Comparison of ENCODE assay signal across 8 mouse cellular contexts in the genomic region with DNA sequence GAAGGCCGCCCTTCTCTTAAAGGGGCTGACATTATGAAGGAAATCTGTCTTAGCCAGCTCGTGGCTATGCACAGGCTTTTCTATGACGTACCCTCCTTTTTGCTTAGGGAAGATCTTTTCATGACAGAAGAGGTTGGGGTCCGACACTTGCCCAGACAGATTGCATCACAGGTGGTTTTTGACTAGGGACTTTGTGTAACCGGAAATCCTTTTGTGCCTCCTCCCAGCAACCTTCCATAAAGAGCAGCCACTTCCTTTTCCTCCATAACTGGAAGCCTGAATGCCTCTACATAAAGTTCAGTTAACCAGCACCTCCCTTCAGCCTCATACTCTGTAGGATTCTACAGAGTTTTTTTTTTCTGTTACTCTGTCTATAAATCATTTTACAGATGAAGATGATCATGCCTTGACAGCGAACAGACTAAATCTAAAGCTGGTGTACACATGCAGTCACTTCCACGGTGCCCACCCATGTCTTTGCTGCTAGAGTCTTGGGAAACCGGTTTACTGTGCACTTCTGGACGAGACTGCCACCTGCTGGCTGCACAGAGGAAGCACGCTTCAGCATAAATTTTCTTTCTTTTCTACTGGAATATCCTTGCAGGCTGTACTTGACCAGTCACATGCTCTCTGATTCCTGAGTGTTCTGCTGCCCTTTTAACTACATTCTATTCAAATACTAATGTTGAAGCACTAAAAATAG. TPM values are rescaled to one million over a fixed set of nuclear protein-coding genes. Genes with fewer than 3 reads are reported as not detected.
DNase-seq lines count a peak whose midpoint lies in the region; ATAC-seq and TF ChIP-seq lines count a peak whose summit lies in the region.

No protein-coding gene starts in this region.

- no peak for TF ChIP-seq POLR2A in embryonic fibroblast, embryonic 13.5 days (IDR thresholded peaks at IDR 0.05; ENCODE audit: low read depth, low read length)

- peak; percentile 47 for DNase-seq in layer of hippocampus, adult 11-12 months (ENCODE audit: low spot score)
- no peak for DNase-seq in layer of hippocampus, adult 8-10 months (ENCODE audit: low spot score in 2 of 2)
- DNase-seq in adrenal gland, postnatal 25 days = peak; percentile 53
- DNase-seq in layer of hippocampus, postnatal 25 days (ENCODE audit: extremely low spot score in 1 of 2, low spot score in 1 of 2) = peak; percentile 27 to 61
- DNase-seq in spleen, postnatal 10 days (ENCODE audit: low spot score in 2 of 2) = peak; percentile 26 to 71

- H3K9me3 ChIP-seq in hindbrain, embryonic 15.5 days = no peaks in the 10 kb centered on the region

- no peak overlapping the region for H3K4me3 ChIP-seq in embryonic fibroblast, embryonic 13.5 days (ENCODE audit: insufficient read depth, low read length)
- no peak overlapping the region for H3K4me3 ChIP-seq in hindbrain, embryonic 15.5 days

- H3K4me1 ChIP-seq in embryonic fibroblast, embryonic 13.5 days (ENCODE audit: control insufficient read depth, insufficient read depth, low read length) = no peaks in the 10 kb centered on the region
- H3K4me1 ChIP-seq in hindbrain, embryonic 15.5 days (replicated peaks) = no peaks in the 10 kb centered on the region

- peak; percentile 86 for TF ChIP-seq CTCF in embryonic fibroblast, embryonic 13.5 days (IDR thresholded peaks at IDR 0.05; ENCODE audit: borderline replicate concordance, insufficient read depth, low read length)

- WGBS in hindbrain, embryonic 15.5 days = 40% methylated on average over 10 of the region's 10 CpGs

- peak; percentile 63; the same call in 1 of the 2 replicates for ATAC-seq in hindbrain, embryonic 15.5 days (ENCODE audit: low FRiP score, low read depth)
- peak; percentile 58; the same call in 1 of the 2 replicates for ATAC-seq in megakaryocyte-erythroid progenitor cell, adult 5-6 weeks (replicated peaks; ENCODE audit: low FRiP score, low TSS enrichment, poor library complexity, severe bottlenecking)

- no peak overlapping the region for H3K9ac ChIP-seq in hindbrain, embryonic 15.5 days

- no peak overlapping the region for H3K27ac ChIP-seq in embryonic fibroblast, embryonic 13.5 days (ENCODE audit: insufficient read depth, low read length)
- H3K27ac ChIP-seq in hindbrain, embryonic 15.5 days (replicated peaks) = no peak overlapping the region

- no peaks in the 10 kb centered on the region for H3K36me3 ChIP-seq in hindbrain, embryonic 15.5 days

- H3K27me3 ChIP-seq in hindbrain, embryonic 15.5 days = no peaks in the 10 kb centered on the region

- H3K4me2 ChIP-seq in hindbrain, embryonic 15.5 days = no peak overlapping the region

RNA-seq across cellular contexts. Expression of gene Tmem53, which starts 33.1 kb away (rescaled TPM):
- total RNA-seq in layer of hippocampus, adult 8-10 months (2022) = 1 to 10 TPM; 4.2 to 5.9 (median 5.7) TPM
- 86.4 and 94.3 TPM in 2 replicates for total RNA-seq in adrenal gland, postnatal 25 days (2021)
- polyA plus RNA-seq in embryonic fibroblast, embryonic 13.5 days (2011; ENCODE audit: insufficient read length, low read depth, missing spikeins) = 6.8 and 11.8 TPM in 2 replicates
- polyA plus RNA-seq in hindbrain, embryonic 15.5 days (2015; fragmentation: Nextera tagmentation; extraction: Ambion mirVana) = 9.1 and 9.6 TPM in 2 replicates
- total RNA-seq in layer of hippocampus, postnatal 25 days (2021) = 1 to 10 TPM; 4.6 to 6.0 TPM
- not detected in 2 replicates for total RNA-seq in megakaryocyte-erythroid progenitor cell, adult 5-6 weeks (2014; fragmentation: Nextera tagmentation)
- total RNA-seq in megakaryocyte-erythroid progenitor cell, adult 5-6 weeks (2017) = not detected in 2 replicates

RNA-seq across cellular contexts. Expression of gene Armh1, which starts 33.3 kb away (rescaled TPM):
- total RNA-seq in layer of hippocampus, adult 8-10 months (2022) = under 1 TPM; 0.40 to 0.75 (median 0.59) TPM
- 4.8 and 4.9 TPM in 2 replicates for total RNA-seq in adrenal gland, postnatal 25 days (2021)
- 0.35 TPM in 1 of 2 replicates, not detected in the other for polyA plus RNA-seq in embryonic fibroblast, embryonic 13.5 days (2011; ENCODE audit: insufficient read length, low read depth, missing spikeins)
- 1.5 and 1.8 TPM in 2 replicates for polyA plus RNA-seq in hindbrain, embryonic 15.5 days (2015; fragmentation: Nextera tagmentation; extraction: Ambion mirVana)
- total RNA-seq in layer of hippocampus, postnatal 25 days (2021) = under 1 TPM; 0.52 to 0.79 TPM
- not detected in 2 replicates for total RNA-seq in megakaryocyte-erythroid progenitor cell, adult 5-6 weeks (2014; fragmentation: Nextera tagmentation)
- total RNA-seq in megakaryocyte-erythroid progenitor cell, adult 5-6 weeks (2017) = not detected in 2 replicates

RNA-seq across cellular contexts. Expression of gene Kif2c, which starts 36.2 kb away (rescaled TPM):
- under 1 TPM; 0.20 to 0.69 (median 0.37) TPM for total RNA-seq in layer of hippocampus, adult 8-10 months (2022)
- 2.8 and 4.7 TPM in 2 replicates for total RNA-seq in adrenal gland, postnatal 25 days (2021)
- 25.2 and 33.6 TPM in 2 replicates for polyA plus RNA-seq in embryonic fibroblast, embryonic 13.5 days (2011; ENCODE audit: insufficient read length, low read depth, missing spikeins)
- 12.9 and 14.4 TPM in 2 replicates for polyA plus RNA-seq in hindbrain, embryonic 15.5 days (2015; fragmentation: Nextera tagmentation; extraction: Ambion mirVana)
- total RNA-seq in layer of hippocampus, postnatal 25 days (2021) = under 1 TPM; 0.47 TPM
- 28.1 and 34.2 TPM in 2 replicates for total RNA-seq in megakaryocyte-erythroid progenitor cell, adult 5-6 weeks (2014; fragmentation: Nextera tagmentation)
- total RNA-seq in megakaryocyte-erythroid progenitor cell, adult 5-6 weeks (2017) = 28.9 and 29.6 TPM in 2 replicates

Comparison
In these comparisons a context has a peak if more than half of its experiments do, and no peak if none do; other contexts are left out.
1. DNase-seq: peak in layer of hippocampus, adult 11-12 months (single experiment), adrenal gland, postnatal 25 days (single experiment), layer of hippocampus, postnatal 25 days (2 of 2) and spleen, postnatal 10 days (2 of 2); none in layer of hippocampus, adult 8-10 months (0 of 2).
2. RNA of gene Tmem53, which starts 33.1 kb away (total RNA-seq): 86.4 to 94.3 TPM in adrenal gland, postnatal 25 days; 4.6 to 6.0 TPM in layer of hippocampus, postnatal 25 days, 4.2 to 5.9 TPM in layer of hippocampus, adult 8-10 months and not detected in megakaryocyte-erythroid progenitor cell, adult 5-6 weeks; every median in the first group is over 10 times any median in the second.